Mouse (Mus musculus): Measurements from ENCODE around the gene Fignl2.

Gene Fignl2

DNA sequence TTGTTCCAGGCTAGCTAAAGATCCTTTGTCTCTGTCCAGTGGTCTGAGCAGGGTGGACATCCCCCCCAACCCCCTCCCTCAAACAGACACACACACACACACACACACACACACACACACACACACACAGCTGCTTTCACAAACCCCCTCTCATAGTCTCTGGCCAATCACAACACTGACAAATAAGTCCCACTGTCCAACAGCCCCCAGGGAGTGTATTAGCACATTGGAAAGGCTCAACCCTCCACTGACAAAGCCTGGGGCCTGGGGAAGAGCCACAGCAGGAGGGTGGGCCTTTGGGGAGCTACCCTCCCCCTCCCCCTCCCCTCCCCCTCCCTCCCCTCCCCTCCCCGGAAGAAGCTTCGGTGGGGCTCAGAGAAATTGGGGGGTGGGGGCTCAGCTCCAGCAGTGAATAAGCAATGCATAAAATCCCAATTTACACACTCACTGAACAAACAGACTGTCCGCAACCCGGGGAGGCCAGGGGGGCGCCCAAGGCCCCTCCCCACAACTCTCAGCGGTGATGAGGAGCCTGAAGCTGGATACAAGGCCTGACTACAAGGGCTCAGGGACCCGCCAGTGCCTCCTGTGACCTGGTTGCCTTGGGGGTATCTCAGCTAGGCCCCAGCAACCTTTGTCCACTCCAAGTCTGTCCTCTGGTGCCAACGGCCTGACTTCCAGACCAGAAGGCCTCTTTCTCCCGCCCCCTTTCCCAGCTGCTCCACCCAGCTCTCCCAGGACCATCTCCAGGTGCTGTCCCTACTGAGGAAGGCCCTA lies 11.3 kb downstream of the Fignl2 start:
- in situ Hi-C loops (cut with MboI) = no loop called here

DNA sequence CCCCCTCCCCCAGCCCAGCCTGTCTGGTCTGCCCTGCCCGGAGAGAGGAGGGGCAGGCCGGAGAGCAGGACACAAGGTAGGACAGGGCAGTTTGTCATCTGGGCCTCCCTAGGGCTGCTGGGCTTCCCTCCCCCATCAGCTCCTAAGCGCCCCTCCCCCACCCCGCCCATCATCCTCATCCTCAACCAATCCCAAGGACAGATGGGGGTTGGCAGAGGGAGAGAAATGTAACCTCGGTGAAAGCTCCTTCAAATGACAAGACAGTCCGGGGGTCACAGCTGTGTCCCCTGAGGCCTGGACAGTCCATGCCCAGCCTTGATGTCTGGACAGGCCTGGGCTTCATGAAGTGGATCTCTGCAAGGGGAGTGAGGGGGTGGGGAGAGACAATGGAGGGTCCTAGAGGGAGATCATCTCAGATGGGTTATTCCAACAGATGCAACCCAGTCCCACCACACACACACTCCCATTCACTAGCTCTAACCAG lies 12.0 kb downstream of the Fignl2 start:
- in situ Hi-C loops (cut with MboI) = no loop called here

DNA sequence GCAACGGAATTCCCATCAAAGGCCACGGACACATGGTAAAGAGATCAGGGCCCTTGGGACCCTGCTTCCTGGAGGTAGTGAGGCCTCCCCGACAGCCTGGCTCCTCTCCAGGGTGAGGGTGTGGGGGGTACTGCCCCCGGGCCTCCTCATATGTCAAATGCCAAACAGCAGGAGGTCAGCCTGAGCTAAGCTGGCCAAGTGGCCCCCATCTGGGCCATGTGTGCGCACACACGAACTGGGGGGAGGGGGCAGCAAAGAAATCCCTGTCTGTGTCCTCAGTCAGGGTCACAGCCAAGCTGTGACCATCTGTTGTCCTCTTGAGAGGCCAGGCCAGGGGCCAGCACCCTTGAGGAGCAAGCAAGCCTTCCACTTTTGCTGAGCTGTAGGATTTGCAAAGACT lies 13.3 kb downstream of the Fignl2 start:
- in situ Hi-C loops (cut with MboI) = no loop called here

DNA sequence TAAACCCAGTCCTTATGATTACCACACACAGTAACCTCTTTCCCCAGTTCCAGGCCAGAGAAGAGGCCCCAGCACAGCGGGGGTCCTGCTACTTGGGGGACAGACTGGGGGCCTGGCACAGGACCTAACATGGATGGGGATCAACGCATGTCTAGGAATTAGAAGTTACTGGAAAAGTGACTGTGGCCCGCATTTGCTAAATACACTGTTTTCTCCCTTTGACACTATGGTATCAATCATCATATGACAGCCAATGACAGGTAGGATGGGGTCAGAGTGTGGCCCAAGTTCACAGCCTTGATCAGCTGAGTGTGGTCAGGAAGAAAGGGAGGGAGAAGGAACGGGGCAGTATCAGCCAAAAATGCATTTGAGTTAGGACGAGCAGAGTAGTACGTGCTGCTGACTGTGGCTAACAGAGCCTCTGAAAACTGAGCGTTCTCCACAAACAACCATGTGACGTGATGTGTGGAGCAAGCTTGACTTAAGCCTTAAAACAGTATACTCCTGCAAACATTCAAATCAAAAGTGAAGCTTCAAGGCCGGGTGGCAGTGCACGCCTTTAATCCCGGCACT lies 18.0 kb downstream of the Fignl2 start:
- in situ Hi-C loops (cut with MboI) = no loop called here

DNA sequence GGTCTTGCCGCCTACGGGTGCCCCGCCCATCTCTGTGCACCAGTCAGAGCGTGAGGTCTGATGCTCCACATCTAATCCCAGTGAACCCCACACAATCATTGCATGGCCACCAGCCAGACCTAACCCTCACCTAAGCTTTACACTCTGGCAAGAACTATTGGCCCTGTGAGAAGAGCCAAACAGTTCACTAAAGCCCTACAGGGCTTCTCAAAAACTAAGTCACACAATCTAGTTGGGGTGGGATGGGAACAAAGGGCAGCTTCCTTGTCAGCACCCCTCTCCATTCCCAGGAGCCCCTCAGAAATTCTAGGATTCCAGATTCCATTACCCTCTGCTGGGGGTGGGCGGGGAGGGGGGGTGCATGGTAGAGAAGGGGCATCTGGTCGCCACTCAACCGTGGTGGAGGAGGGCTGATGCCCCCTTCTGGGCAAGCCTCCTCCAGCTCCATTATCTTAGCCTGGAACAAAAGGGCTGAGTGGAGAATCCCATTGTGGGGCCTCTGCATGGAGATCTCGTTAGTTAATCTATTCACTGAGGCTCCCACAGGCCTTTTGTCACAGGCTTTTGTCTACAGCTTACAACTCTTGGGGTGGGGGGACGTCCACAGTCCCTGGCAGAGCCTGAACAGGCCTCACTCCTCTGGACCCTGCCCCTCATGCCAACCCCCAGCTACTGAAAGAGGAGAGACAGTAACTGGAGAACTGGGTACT lies 18.6 kb downstream of the Fignl2 start:
- in situ Hi-C loops (cut with MboI) = no loop called here

DNA sequence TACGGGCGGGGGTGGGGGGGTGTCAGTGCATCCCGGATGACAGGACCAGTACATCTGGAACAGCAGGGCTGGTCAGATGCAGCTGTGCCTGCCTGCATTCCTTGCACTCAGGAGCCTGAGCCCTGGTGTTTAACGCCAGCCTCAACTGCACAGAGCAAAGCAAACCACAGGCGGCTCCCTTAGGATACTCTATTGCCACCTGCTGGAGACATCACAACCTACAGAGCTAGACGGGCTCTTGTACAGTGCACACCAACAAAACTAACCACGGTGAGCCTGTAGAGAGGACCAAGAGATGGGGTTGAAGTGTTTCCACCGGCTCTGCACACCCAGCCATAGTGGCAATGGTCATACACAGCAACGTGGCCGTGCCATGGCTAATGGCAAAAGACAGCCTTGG lies 22.1 kb downstream of the Fignl2 start:
- in situ Hi-C loops (cut with MboI) = no loop called here

DNA sequence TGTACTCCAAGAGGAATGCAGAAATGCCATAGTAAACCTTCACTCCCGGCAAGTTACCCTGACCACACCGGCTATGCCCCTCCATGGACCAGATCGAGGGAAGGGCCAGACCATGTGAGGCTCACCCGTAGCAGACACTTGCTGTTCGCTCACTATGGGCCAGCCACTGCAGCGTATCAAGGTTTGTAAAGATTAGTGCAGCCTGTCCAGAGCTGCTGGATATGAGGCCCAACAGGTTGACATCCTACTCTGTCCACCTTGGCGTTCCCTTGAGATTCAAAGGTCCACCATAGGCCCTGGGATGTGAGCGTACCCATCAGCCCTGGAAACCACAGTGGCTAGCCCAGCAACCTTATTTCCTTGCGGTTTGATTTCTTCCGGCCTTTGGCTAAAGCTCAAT lies 23.8 kb downstream of the Fignl2 start:
- in situ Hi-C loops (cut with MboI) = no loop called here

DNA sequence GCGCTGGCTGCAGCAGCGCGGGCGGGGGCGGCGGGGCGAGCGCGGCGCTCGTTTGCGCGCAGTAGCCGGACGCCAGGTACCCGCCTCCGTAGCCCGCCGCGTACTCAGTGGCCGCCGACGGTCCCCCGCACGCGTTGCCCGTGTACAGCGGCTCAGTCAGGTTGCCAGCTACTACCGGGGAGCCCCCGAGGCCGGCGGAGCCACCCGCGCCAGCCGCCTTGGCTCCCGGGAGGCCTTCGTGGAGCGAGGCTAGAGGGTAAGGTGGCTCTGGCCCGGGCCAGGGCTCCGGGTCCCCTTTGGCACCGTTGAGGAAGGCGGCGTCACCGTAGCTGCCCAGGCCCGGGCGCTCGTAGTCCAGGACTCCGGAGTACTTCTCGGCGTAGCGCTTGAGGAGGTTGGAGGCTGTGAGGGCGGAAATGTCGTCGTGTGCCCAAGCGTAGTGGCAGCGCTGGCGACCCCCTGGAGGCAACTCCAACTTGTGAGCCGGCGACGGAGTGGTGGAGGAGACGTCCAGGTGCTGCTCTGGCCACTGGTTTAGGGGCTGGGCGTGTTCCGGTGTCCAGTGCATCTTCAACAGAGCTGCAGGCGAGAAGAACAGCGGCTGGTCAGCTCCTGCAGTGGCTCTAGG lies 24.4 kb downstream of the Fignl2 start:
- in situ Hi-C loops (cut with MboI) = no loop called here

DNA sequence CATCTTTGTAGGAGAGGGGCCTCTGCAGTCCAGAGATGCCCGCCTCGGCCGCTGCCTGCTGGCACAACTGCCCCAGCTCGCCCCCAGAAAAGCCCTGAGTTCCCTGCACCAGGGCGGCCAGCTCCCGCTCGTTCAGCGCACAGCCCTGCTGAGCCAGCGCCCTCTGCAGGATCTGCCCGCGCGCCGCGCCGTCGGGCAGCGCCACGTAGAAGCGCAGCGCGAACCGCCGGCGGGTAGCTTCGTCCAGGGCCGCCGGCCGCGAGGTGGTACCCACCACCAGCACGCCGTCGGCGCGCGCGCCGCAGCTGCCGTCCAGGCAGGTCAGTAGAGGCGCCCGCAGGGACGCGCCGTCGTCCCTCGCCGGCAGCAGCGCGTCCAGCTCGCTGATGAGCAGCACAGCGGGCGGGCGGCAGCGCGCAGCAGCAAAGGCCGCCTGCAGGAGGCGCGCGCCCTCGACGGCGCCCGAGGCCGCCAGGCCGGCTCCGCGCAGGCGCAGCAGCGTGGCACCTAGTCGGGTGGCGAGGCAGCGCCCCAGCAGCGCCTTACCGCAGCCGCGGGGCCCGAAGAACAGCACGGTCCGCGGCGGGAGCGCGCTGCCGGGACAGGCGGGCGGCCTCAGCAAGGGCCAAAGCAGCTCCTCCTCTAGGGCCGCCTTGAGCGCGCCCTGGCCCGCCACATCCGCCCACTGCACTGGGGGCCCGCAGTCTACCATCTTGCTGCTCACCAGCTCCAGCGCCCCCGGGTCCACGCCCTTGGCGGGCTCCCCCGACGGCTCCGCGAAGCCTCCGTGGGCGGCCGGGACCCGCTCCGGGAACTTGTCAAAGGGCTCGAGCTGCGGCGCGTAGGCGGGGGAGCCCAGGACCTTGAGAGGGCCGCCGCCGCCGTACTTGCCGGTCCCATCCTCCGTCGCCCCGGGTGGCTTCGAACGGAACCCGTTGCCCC lies 25.5 kb downstream of the Fignl2 start:
- in situ Hi-C loops (cut with MboI) = no loop called here

DNA sequence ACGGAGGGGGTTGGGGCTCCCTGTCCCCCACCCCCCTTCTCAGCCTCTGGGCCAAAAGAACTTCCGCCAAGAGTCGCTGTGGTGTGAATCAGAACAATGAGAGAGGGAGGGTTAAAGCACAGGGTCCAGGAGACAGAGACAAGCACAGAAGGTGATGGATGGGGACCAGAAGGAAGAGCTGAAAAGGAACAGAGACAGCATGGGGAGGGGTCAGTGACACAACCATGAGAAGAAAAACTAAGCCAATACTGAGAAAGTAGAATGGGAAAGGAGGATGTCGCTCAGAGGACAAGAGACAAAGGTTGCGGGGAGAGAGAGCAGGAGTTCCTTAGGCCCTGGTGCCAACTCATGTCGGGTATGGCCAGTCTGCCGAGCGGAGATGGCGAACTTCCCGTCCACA lies 26.5 kb downstream of the Fignl2 start:
- in situ Hi-C loops (cut with MboI) = no loop called here

DNA sequence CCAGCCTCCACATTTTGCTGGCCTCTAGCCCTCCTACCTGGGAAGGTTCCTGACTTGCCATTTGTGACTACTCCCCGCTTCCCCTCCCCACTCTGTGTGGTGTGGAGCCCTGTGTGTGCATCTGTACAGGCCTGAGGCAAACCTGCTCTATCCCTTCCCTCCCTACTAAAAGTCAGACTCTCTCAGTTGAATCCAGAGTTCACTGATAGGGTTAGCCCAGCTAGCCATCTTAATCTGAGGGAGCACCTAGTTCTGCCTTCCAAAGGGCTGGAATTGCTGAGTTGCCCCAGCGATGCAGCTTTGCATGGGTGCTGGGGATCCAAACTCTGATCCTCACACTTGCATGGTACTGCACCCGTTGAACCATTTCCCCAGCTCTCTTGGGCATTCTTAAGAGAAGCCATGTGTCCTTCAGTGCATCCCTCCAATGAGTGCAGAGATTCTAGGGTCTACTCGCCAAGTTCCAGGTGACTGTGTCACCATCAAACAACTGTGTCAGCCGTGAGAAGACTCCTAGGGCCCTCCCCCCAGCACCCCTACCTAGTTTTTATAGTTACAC lies 29.9 kb downstream of the Fignl2 start:
- in situ Hi-C loops (cut with MboI) = no loop called here

DNA sequence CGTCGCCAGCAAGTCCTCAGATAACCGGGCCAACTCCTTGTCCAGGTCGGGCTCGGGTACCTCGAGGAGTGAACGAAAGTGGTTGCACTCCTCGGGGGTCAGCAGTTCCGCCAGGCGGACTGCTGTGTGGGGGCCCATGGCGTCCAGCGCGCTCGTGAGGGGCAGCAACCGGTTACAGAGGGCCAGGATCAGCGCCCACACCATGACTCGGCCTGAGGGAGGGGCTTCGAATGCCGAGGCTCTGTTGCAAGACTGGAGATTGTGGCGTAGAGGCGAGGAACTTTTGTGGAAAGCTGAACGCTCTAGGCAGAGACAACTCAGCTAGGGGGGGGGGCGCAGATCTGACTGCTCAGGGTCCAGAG lies 31.2 kb downstream of the Fignl2 start, which contains the start of gene Gm47841:
Gm47841 (minus strand) TSS at position 204 of the 362 bp plus-strand sequence.
- in situ Hi-C loops (cut with MboI) = no loop called here

DNA sequence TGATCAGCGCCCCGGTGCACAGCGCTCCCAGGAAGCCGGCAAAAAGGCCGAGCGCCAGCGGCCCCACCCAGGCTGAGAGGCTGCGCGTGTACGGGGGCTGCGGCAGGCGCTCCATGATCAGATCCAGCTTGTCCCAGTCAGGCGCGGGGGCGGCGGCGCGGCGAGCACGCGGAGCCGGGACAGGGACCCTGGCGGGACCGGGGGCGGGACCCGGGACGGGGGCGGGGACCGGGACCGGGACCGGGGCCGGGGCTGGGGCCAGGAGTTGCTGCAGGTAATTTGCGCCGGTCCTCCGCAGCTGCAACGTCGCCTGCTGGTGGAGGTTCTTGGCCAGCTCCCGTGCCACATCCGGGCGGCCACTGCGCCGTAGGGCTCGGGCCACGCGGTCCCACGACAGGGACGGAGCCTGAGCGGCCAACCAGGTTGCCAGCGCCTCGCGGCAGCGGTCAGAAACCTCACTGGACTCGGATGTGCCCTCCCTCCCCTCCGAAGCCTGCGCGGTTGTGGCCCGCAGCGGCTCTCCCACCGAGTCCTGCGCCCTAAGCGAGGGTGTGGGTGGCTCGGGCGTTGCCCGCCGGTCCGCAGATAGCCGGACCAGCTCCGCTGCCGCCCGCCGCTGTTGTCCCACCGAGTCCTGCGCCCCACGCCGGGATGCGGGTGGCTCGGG lies 31.7 kb downstream of the Fignl2 start:
- in situ Hi-C loops (cut with MboI) = no loop called here

DNA sequence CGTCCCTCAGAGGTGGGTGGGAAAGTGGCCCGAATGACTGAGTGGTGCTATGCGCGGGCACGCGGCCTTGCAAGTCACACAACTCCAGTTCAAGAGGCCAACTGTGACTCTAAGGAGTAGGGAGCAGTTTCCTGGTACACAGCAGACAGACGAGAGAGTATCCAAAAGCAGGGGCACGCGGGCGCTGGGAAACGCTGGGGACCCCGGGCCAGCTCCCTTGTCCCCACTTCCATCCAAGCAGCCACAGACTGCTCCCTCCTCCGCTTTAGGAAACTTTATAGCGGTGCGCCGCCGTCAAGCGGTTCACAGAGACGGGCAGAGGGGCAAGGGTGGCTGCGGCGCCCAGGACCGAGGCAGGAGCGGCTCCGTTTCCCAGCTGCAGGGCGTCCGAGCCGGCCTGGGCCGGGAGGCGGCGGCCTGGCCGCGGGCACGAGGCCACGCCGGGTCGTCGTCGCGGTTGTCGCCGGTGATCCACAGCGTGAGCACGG lies 32.3 kb downstream of the Fignl2 start:
- in situ Hi-C loops (cut with MboI) = no loop called here

DNA sequence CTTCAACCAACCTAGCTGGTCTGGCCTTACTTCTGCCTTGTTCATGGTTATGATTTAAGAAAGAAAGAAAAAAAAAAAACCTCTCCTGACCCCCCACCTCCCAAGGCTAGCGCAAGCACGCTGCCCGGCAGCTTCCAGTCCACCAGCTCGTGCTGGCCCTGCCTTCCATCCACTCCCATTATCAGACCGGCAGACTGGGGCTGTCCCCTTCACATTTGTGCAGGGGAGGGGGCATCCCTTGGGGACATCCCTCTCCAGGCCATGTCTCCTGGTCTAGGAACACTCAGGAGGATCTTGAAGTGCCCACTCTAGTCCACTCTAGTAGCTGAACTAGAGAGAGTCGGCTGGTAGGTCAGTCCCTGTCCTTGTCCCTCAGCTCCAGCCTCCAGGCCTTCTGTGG lies 33.8 kb downstream of the Fignl2 start:
- in situ Hi-C loops (cut with MboI) = no loop called here

DNA sequence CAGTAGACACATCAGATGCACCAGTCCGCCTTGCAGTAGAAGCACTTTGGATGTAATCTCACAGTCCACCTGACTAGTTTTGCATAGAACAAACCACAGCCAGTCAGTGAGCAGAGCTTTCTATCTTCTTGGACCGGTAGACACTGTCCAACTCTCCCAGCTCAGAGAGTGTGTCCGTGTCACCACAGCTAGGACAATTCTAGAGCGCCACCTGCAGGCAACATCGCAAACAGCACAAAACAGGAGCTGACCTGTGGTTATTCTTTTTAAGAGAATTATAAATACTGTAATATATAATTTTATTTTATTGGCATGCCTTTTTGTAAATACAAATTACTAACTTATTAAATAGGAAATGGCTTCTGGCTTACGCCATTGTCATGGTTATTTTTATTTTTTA lies 35.8 kb downstream of the Fignl2 start:
- in situ Hi-C loops (cut with MboI) = no loop called here

DNA sequence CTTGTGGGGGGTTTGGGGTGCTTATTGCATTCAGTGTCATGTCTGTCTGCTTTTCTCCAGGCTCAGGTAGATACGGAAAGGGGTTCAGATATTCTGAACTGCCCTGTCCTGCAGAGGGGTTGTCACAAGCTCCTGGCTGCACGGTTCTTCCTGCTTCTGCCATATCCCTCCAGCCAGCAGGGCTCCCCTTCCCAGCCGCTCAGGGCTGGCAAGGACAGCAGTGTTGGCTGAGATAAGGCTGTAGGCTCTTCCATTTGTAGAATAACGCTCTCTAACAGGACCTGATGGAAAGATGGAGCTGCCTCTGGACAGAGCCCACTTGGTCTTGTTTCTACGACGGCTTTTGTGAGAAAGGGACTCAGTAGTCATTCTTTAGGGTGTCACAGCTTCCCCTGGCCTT lies 36.4 kb downstream of the Fignl2 start:
- in situ Hi-C loops (cut with MboI) = no loop called here

DNA sequence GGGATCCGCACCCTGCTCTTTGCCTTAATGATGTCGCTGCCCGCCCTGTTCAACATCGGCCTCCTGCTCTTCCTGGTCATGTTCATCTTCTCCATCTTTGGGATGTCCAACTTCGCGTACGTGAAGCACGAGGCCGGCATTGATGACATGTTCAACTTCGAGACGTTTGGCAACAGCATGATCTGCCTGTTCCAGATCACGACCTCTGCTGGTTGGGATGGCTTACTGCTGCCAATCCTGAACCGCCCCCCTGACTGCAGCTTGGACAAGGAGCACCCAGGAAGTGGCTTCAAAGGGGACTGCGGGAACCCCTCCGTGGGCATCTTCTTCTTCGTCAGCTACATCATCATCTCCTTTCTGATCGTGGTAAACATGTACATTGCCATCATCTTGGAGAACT lies 38.7 kb downstream of the Fignl2 start:
- in situ Hi-C loops (cut with MboI) = no loop called here

DNA sequence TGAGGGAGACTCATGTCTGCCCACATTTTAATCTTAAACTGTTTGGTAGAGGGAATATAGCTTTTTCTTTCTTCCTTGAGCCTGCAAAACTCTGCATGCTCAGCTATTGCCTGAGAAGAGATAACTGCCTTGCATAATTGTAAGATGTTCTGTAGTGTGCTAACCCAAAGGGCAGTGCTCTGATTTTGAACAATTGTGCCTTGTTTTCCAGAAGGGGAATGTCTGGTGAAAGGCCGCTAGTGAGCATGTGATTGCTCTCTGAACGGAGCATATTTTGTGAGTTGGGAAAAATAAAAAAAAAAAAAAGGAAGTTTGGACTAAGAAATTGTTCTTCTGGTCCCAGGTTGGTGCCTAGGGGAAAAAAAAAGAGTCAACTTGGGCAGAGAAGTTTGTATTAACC lies 49.4 kb downstream of the Fignl2 start:
- in situ Hi-C loops (cut with MboI) = no loop called here

DNA sequence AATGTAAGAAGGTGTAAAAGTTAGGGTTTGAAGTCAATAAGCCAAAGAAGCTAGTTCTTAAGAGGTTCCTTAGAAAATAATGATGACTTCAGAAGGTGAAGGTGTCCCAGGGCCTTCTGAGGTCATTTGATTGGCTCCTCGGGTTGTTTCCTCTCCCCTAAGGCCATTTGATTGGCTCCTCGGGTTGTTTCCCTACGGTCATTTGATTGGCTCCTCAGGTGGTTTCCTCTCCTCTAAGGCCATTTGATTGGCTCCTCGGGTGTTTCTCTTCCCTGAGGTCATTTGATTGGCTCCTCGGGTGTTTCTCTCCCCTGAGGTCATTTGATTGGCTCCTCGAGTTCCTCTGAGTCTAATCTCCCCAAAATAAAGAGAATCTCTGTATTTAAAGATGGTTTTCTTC lies 67.0 kb downstream of the Fignl2 start:
- in situ Hi-C loops (cut with MboI) = no loop called here

Data from mature B cell (primary cell).